Comparison of ENCODE assay signal across 16 mouse cellular contexts in genomic region chr5:114416855-114417254, GRCm38 (mm10).
"Had no signal": no experiment of that assay in that cellular context is flagged by ENCODE, and none has a peak within 500 bp of the region (broad histone marks: within the 10 kb centered on the region; RNA-seq: fewer than 3 reads in every experiment).

No protein-coding gene starts in this region.

- H3K9me3 ChIP-seq: kidney, embryonic 15.5 days; limb, embryonic 12.5 days; liver, embryonic 13.5 days; lung, embryonic 15.5 days; midbrain, embryonic 15.5 days; neural tube, embryonic 12.5 days had no signal

- ATAC-seq: liver, postnatal 0 days; midbrain, embryonic 15.5 days had no signal

- H3K4me1 ChIP-seq: limb, embryonic 12.5 days; midbrain, embryonic 15.5 days; neural tube, embryonic 12.5 days had no signal

- H3K27ac ChIP-seq: kidney, embryonic 15.5 days; limb, embryonic 12.5 days; liver, embryonic 13.5 days; lung, embryonic 15.5 days; midbrain, embryonic 15.5 days; neural tube, embryonic 12.5 days; stomach, postnatal 0 days had no signal

- H3K4me3 ChIP-seq: kidney, embryonic 15.5 days; limb, embryonic 12.5 days; liver, embryonic 13.5 days; lung, embryonic 15.5 days; midbrain, embryonic 15.5 days; neural tube, embryonic 12.5 days had no signal

- H3K4me2 ChIP-seq: kidney, embryonic 15.5 days; limb, embryonic 12.5 days; liver, embryonic 13.5 days; lung, embryonic 15.5 days; midbrain, embryonic 11.5 days; midbrain, embryonic 15.5 days; neural tube, embryonic 12.5 days had no signal

- H3K27me3 ChIP-seq: kidney, embryonic 15.5 days; limb, embryonic 12.5 days; liver, embryonic 13.5 days; lung, embryonic 15.5 days; midbrain, embryonic 15.5 days; neural tube, embryonic 12.5 days had no signal

- H3K9ac ChIP-seq: kidney, embryonic 15.5 days; limb, embryonic 12.5 days; liver, embryonic 13.5 days; liver, postnatal 0 days; lung, embryonic 15.5 days; midbrain, embryonic 15.5 days; neural tube, embryonic 12.5 days had no signal

- DNase-seq: kidney, adult 18-20 months; kidney, postnatal 14 days; layer of hippocampus, adult 9-11 months; liver; liver, embryonic 13.5 days; liver, postnatal 0 days; lung, postnatal 36 days; right cerebral cortex, postnatal 14 days; thymus, postnatal 14 days had no signal
